In genomic region chr8:84749519-84749918, GRCm38 (mm10) we compare ENCODE assay signal across 13 mouse cellular contexts. TPM values are rescaled to one million over a fixed set of nuclear protein-coding genes. Genes with fewer than 3 reads are reported as not detected.
A peak's percentile ranks its signal among the peaks of the same experiment; 100 is the strongest.
DNase-seq lines count a peak whose midpoint lies in the region; ATAC-seq lines count a peak whose summit lies in the region.
"Had no signal": no experiment of that assay in that cellular context is flagged by ENCODE, and none has a peak within 500 bp of the region (broad histone marks: within the 10 kb centered on the region; RNA-seq: fewer than 3 reads in every experiment).

No protein-coding gene starts in this region.

- H3K27me3 ChIP-seq in forebrain, embryonic 13.5 days, result peaks cover 61% of the 10 kb centered on the region
- peaks cover 100% of the 10 kb centered on the region for H3K27me3 ChIP-seq in forebrain, embryonic 10.5 days (ENCODE audit: poor library complexity, severe bottlenecking)
- no peaks in the 10 kb centered on the region for H3K27me3 ChIP-seq in lung, embryonic 15.5 days
- peaks cover 100% of the 10 kb centered on the region for H3K27me3 ChIP-seq in limb, embryonic 10.5 days (ENCODE audit: low read depth, poor library complexity, severe bottlenecking)
- no peaks in the 10 kb centered on the region for H3K27me3 ChIP-seq in stomach, embryonic 16.5 days (ENCODE audit: control insufficient read depth, insufficient read depth, low read length)

- no peak overlapping the region for H3K4me3 ChIP-seq in forebrain, embryonic 13.5 days
- H3K4me3 ChIP-seq in forebrain, embryonic 10.5 days, result no peak overlapping the region
- H3K4me3 ChIP-seq in lung, embryonic 15.5 days, result no peak overlapping the region
- no peak overlapping the region for H3K4me3 ChIP-seq in limb, embryonic 10.5 days
- H3K4me3 ChIP-seq in stomach, embryonic 16.5 days (replicated peaks; ENCODE audit: low read length), result no peak overlapping the region
- H3K4me3 ChIP-seq: liver, embryonic 15.5 days; megakaryocyte, embryonic 14.5 days had no signal

- H3K4me2 ChIP-seq in forebrain, embryonic 13.5 days, result peak overlapping the region; percentile 21; the same call in 1 of the 2 replicates
- no peak overlapping the region for H3K4me2 ChIP-seq in lung, embryonic 15.5 days
- H3K4me2 ChIP-seq in stomach, embryonic 16.5 days (ENCODE audit: low read depth, low read length), result no peak overlapping the region
- H3K4me2 ChIP-seq: heart, embryonic 11.5 days; liver, embryonic 15.5 days had no signal

- peaks cover 80% of the 10 kb centered on the region for H3K4me1 ChIP-seq in forebrain, embryonic 13.5 days
- peaks cover 60% of the 10 kb centered on the region for H3K4me1 ChIP-seq in forebrain, embryonic 10.5 days
- H3K4me1 ChIP-seq in lung, embryonic 15.5 days, result peaks cover 34% of the 10 kb centered on the region
- peaks cover 46% of the 10 kb centered on the region for H3K4me1 ChIP-seq in limb, embryonic 10.5 days
- H3K4me1 ChIP-seq in stomach, embryonic 16.5 days (ENCODE audit: control insufficient read depth, insufficient read depth, low read length), result peaks cover 16% of the 10 kb centered on the region

- ATAC-seq in forebrain, embryonic 13.5 days, result no peak
- ATAC-seq in lung, embryonic 15.5 days (ENCODE audit: borderline replicate concordance, extremely low read depth, low FRiP score, low TSS enrichment), result no peak
- no peak for ATAC-seq in stomach, embryonic 16.5 days (ENCODE audit: insufficient read depth, low FRiP score)
- ATAC-seq: CD4-positive, CD25-positive, alpha-beta regulatory T cell, adult 4 months had no signal

- 55% methylated on average over 16 of the region's 16 CpGs for WGBS in forebrain, embryonic 13.5 days
- 78% methylated on average over 16 of the region's 16 CpGs for WGBS in forebrain, embryonic 10.5 days
- WGBS in lung, embryonic 15.5 days, result 74% methylated on average over 16 of the region's 16 CpGs
- WGBS in limb, embryonic 10.5 days, result 77% methylated on average over 16 of the region's 16 CpGs
- 75% methylated on average over 16 of the region's 16 CpGs for WGBS in stomach, embryonic 16.5 days

- no peak for DNase-seq in forebrain, embryonic 10.5 days (ENCODE audit: extremely low spot score, low spot score)
- DNase-seq in lung, postnatal 25 days (ENCODE audit: low spot score), result no peak
- no peak for DNase-seq in limb, embryonic 10.5 days (ENCODE audit: low spot score)
- DNase-seq in B cell, adult 2 months, result no peak
- no peak for DNase-seq in adipocyte (ENCODE audit: low spot score)
- DNase-seq: kidney, adult 8-10 months had no signal

- peak overlapping the region; percentile 62 for H3K27ac ChIP-seq in forebrain, embryonic 13.5 days
- H3K27ac ChIP-seq in forebrain, embryonic 10.5 days, result no peak overlapping the region
- H3K27ac ChIP-seq in lung, embryonic 15.5 days, result peak overlapping the region; percentile 25; the same call in 1 of the 2 replicates
- peak overlapping the region; percentile 53; the same call in 1 of the 2 replicates for H3K27ac ChIP-seq in limb, embryonic 10.5 days
- H3K27ac ChIP-seq in stomach, embryonic 16.5 days (ENCODE audit: low read length), result peak overlapping the region; percentile 18; the same call in 1 of the 2 replicates
- H3K27ac ChIP-seq: liver, embryonic 15.5 days had no signal

- no peaks in the 10 kb centered on the region for H3K9me3 ChIP-seq in forebrain, embryonic 13.5 days (replicated peaks)
- H3K9me3 ChIP-seq in forebrain, embryonic 10.5 days, result no peaks in the 10 kb centered on the region
- no peaks in the 10 kb centered on the region for H3K9me3 ChIP-seq in lung, embryonic 15.5 days
- no peaks in the 10 kb centered on the region for H3K9me3 ChIP-seq in limb, embryonic 10.5 days (replicated peaks)
- H3K9me3 ChIP-seq in stomach, embryonic 16.5 days (replicated peaks; ENCODE audit: control insufficient read depth, low read length), result no peaks in the 10 kb centered on the region
- H3K9me3 ChIP-seq: liver, embryonic 15.5 days; megakaryocyte, embryonic 14.5 days had no signal

- H3K36me3 ChIP-seq in forebrain, embryonic 13.5 days (ENCODE audit: poor library complexity, severe bottlenecking), result peaks cover 22% of the 10 kb centered on the region; the same call in 1 of the 2 replicates
- no peaks in the 10 kb centered on the region for H3K36me3 ChIP-seq in forebrain, embryonic 10.5 days (replicated peaks)
- H3K36me3 ChIP-seq in lung, embryonic 15.5 days, result peaks cover 15% of the 10 kb centered on the region
- no peaks in the 10 kb centered on the region for H3K36me3 ChIP-seq in limb, embryonic 10.5 days
- H3K36me3 ChIP-seq in stomach, embryonic 16.5 days (ENCODE audit: control insufficient read depth, insufficient read depth, low read length), result peaks cover 4% of the 10 kb centered on the region; the same call in 1 of the 2 replicates
- H3K36me3 ChIP-seq: liver, embryonic 15.5 days had no signal

- H3K9ac ChIP-seq in forebrain, embryonic 13.5 days, result peak overlapping the region; percentile 48; the same call in 1 of the 2 replicates
- H3K9ac ChIP-seq in lung, embryonic 15.5 days, result no peak overlapping the region
- H3K9ac ChIP-seq in stomach, embryonic 16.5 days (ENCODE audit: low read length), result no peak overlapping the region; the same call in 1 of the 2 replicates
- H3K9ac ChIP-seq: liver, embryonic 15.5 days had no signal

RNA-seq across cellular contexts. Expression of gene G430095P16Rik, which starts 26.7 kb away (rescaled TPM):
- 3.7 and 3.8 TPM in 2 replicates for polyA plus RNA-seq in forebrain, embryonic 13.5 days (2015; fragmentation: Nextera tagmentation; extraction: Ambion mirVana)
- polyA plus RNA-seq in forebrain, embryonic 10.5 days (2016; fragmentation: Nextera tagmentation; extraction: Ambion mirVana), result 1.3 and 2.1 TPM in 2 replicates
- 3.4 and 4.4 TPM in 2 replicates for polyA plus RNA-seq in lung, embryonic 15.5 days (2015; fragmentation: Nextera tagmentation; extraction: Ambion mirVana)
- polyA plus RNA-seq in limb, embryonic 10.5 days (2016; fragmentation: Nextera tagmentation; extraction: Ambion mirVana), result 3.7 and 8.1 TPM in 2 replicates
- 3.2 and 4.1 TPM in 2 replicates for polyA plus RNA-seq in stomach, embryonic 16.5 days (2015; fragmentation: Nextera tagmentation; extraction: Ambion mirVana)

RNA-seq across cellular contexts. Expression of gene Lyl1, which starts 48.3 kb away (rescaled TPM):
- polyA plus RNA-seq in forebrain, embryonic 13.5 days (2015; fragmentation: Nextera tagmentation; extraction: Ambion mirVana), result 1.9 and 2.1 TPM in 2 replicates
- polyA plus RNA-seq in forebrain, embryonic 10.5 days (2016; fragmentation: Nextera tagmentation; extraction: Ambion mirVana), result 4.9 and 5.8 TPM in 2 replicates
- polyA plus RNA-seq in lung, embryonic 15.5 days (2015; fragmentation: Nextera tagmentation; extraction: Ambion mirVana), result 11.9 and 12.1 TPM in 2 replicates
- polyA plus RNA-seq in limb, embryonic 10.5 days (2016; fragmentation: Nextera tagmentation; extraction: Ambion mirVana), result 4.6 and 4.7 TPM in 2 replicates
- 6.0 and 8.3 TPM in 2 replicates for polyA plus RNA-seq in stomach, embryonic 16.5 days (2015; fragmentation: Nextera tagmentation; extraction: Ambion mirVana)

RNA-seq across cellular contexts. Expression of gene Nfix, which starts 50.6 kb away (rescaled TPM):
- polyA plus RNA-seq in forebrain, embryonic 13.5 days (2015; fragmentation: Nextera tagmentation; extraction: Ambion mirVana), result 127 and 145 TPM in 2 replicates
- 0.46 and 1.8 TPM in 2 replicates for polyA plus RNA-seq in forebrain, embryonic 10.5 days (2016; fragmentation: Nextera tagmentation; extraction: Ambion mirVana)
- polyA plus RNA-seq in lung, embryonic 15.5 days (2015; fragmentation: Nextera tagmentation; extraction: Ambion mirVana), result 39.2 and 42.7 TPM in 2 replicates
- 0.24 and 2.1 TPM in 2 replicates for polyA plus RNA-seq in limb, embryonic 10.5 days (2016; fragmentation: Nextera tagmentation; extraction: Ambion mirVana)
- polyA plus RNA-seq in stomach, embryonic 16.5 days (2015; fragmentation: Nextera tagmentation; extraction: Ambion mirVana), result 36.5 and 37.8 TPM in 2 replicates

Comparison
In these comparisons a context has a peak if more than half of its experiments do, and no peak if none do; other contexts are left out.
1. RNA of gene Nfix, which starts 50.6 kb away (polyA plus RNA-seq): 127 to 145 TPM in forebrain, embryonic 13.5 days, 39.2 to 42.7 TPM in lung, embryonic 15.5 days and 36.5 to 37.8 TPM in stomach, embryonic 16.5 days; 0.24 to 2.1 TPM in limb, embryonic 10.5 days and 0.46 to 1.8 TPM in forebrain, embryonic 10.5 days; every median in the first group is over 10 times any median in the second.